Mouse (Mus musculus): Measurements from ENCODE around the gene Sh3pxd2a.
A peak's percentile ranks its signal among the peaks of the same experiment; 100 is the strongest.

The Sh3pxd2a gene

GRCm38 (mm10) chr19:47436236-47436635 lies 28.0 kb downstream of the Sh3pxd2a start:
- no peak for DNase-seq

GRCm38 (mm10) chr19:47434655-47435054 lies 29.5 kb downstream of the Sh3pxd2a start:
- DNase-seq: no peak

GRCm38 (mm10) chr19:47432339-47432738 lies 31.9 kb downstream of the Sh3pxd2a start:
- DNase-seq: peak; percentile 86

- DNase-seq: no peak
Measured at GRCm38 (mm10) chr19:47431189-47431931, 32.8 kb downstream of the Sh3pxd2a start.

GRCm38 (mm10) chr19:47430160-47430559 lies 34.0 kb downstream of the Sh3pxd2a start:
- no peak for DNase-seq

DNA sequence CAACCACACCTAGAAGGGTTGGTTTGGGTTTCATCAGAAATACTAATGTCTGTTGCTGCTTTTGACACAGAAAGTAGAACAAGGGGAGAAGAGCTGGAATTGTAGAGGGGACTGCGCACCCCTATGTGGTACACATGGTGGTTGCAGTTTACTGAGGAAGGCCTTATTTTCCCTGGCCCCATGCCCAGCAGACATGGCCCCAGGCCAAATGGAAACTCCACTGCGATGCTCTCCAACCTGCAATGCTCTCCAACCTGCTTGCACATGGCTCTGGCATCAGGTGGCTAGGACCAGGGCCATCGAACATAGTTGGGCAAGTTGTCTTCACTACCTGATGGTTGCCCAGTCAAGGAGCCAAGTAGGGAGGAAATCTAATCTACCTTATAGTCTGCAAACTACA lies 35.0 kb downstream of the Sh3pxd2a start:
- DNase-seq: peak; percentile 58

DNA sequence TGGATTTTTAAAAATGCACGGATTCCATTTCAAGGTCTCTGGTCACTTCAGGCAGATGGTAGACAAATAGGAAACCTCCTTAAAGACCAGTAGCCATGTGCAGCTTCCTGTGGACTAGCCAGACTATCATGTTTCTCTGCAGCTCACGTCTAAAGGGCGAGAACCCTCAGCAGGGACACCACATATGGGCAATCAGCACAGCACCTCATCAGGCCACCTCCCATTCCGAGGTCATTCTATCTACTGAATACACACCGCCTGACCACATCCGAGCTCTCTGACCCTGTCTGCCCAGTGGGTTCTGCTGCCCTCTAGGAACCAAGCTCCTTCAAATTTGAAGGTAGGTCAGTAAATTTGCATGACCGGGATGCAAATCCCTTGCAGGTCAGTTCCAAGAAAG lies 35.4 kb downstream of the Sh3pxd2a start:
- no peak for DNase-seq

DNA sequence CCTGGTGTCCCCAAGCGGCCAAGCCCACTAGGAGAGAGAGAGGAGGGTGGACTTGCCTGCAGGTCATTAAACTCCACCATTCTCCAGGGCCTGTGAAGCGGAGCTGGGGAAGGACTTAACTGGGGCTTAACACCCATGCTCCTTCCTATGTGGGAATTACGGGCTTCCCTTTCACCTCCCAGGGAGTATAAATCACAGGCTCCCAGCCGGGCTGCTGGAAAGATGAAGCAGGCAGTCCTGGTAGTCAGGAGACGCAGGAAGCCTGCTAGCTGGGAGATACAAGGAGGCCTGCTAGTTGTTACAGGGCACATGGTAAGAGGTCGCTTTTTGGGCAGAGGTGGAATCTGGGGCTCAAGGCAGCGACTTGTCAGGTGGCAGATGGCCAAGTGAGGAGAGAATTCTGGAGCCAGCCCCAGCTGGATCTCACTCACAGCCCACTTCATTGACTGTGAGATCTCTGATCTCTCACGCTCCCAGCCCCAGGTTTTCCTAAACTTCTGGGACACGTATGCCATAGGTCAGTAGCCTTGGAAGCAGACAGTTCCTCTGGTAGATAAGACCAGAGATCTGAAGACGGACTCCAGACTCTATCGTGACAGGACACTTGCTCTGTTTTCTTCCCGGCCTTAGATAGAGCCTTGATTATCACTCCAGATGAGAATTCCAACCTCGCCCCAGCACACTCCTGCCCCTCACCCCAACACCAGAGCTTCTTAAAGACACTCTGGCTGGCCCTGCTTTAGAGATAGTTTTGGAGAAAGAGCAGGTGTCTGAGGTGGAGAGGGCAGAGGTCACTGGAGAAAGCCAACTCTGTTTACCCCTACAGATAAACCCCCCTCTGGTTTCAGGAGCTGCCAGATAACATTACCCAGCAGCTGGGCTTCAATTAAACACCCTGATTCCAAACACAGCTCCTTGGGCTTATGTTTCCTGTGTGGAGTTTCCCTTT lies 36.1 kb downstream of the Sh3pxd2a start:
- DNase-seq: peak; percentile 76

DNA sequence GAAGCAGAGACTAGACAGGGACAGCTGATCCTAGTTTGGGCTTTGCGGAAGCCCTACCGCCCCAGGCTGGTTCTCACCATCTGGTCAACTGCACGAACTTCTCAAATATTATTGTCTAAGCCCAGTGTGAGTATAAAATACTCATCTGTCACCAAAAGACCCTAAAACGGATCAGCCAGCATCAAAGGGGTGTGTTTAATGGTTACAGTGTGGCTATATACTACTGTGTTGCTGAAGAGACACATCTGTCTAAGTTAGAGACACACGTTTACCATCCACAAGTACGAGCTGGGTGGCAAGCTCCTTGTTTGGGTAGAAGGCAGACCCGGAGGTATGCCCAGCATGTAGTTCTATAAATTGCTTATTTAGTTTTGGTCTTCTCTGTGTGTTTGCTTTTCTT lies 40.6 kb downstream of the Sh3pxd2a start:
- no peak for DNase-seq

GRCm38 (mm10) chr19:47421128-47421898 lies 42.9 kb downstream of the Sh3pxd2a start:
- DNase-seq: peak; percentile 69

DNA sequence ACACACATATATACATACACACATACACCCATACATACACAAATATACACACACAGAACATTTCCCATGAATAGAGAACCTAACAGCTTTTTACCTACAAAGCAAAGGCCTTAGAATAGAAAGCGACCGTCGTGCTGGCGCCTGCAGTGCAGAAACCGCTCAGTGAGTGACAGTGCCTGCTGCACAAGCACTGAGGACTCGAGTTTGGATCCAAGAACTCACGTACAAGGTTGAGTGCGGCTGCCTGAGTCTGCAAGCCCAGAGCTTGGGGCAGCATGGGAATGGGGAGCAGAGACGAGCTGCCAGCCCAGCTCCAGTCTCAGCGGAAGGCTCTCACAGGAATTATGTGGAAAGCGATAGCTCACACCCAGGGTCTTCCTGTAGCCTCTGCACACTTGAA lies 43.7 kb downstream of the Sh3pxd2a start:
- DNase-seq: no peak

DNA sequence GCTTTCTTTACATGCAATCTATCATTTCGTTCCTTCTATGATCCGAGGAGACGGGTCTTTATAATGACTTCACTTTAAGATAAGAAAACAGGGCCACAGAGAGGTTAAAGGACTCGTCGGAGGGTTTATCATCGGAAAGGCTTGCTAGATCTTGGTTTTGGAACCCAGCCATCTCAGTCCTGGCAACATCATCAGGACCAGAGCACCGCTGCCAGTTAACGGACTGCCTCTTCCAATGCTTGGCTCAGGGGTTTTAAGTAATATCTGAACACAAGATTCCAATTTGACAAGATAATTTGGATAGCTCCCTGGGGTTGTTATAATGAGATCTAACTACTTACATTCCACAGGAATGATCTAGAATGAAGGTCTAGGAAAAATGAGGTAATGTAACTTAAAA lies 45.0 kb downstream of the Sh3pxd2a start:
- DNase-seq: no peak

- no peak for DNase-seq
Measured at GRCm38 (mm10) chr19:47416161-47416560, 48.0 kb downstream of the Sh3pxd2a start.

DNA sequence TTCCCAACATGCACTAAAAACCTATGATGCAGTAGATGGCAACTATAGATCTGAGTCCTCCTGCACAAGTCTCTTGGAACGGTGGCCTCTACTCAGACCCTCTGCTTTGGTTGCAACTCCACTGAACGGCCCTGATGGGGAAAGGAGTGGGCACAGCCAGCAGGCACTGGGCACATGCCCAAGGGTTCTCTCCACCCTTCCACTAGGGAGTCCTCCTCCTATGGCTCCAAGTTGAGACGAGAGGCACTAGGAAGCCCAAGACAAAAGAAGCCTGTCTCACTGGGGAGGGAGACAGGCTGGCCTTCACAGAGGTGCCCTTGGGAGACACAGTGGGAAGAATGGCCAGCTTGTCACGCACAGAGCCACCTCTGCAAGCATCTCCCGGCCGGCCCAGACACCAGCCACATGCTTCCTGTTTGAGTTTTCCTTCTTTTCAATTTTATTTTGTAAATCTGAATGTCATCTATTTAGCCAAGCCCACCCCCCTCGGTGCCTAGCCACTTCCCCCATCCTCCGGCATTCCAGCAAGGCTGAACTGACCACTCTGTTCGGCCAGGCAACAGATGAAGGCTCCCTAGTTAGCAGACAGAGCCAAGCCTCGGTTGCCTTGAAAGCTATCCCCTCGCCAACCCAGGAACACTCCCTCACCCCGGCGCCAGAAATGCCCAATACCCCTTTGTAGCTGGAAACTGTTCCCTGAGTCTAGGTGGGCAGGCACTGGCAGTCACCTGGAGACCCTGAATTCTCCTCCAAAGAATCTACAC lies 49.9 kb downstream of the Sh3pxd2a start:
- no peak for DNase-seq

DNA sequence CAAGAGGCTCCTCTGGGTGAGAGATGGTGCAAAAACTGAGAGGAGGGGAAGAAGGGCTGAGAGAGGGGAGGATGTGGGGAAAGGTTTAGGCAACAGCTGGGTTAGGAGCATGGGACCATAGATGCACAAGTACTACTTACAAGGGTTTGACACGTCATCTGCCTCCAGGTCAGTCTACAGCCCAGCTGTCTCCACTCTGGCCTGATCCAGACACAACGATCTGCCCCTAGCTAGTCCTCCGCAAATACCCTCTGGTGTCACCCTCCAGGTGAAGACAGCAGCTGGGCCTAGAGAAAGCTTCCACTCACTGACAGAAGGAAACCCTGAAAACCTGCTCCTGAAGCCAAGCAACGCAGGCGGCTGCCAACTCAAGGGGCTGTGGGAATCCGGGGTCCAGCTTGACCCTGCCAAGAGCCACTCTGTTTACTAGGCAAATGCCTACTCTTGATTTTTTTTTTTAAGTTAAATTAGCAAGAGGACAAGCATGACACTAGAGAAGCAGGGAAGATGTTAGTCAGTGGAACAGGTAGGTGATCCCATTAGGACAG lies 50.7 kb downstream of the Sh3pxd2a start:
- DNase-seq: no peak

DNA sequence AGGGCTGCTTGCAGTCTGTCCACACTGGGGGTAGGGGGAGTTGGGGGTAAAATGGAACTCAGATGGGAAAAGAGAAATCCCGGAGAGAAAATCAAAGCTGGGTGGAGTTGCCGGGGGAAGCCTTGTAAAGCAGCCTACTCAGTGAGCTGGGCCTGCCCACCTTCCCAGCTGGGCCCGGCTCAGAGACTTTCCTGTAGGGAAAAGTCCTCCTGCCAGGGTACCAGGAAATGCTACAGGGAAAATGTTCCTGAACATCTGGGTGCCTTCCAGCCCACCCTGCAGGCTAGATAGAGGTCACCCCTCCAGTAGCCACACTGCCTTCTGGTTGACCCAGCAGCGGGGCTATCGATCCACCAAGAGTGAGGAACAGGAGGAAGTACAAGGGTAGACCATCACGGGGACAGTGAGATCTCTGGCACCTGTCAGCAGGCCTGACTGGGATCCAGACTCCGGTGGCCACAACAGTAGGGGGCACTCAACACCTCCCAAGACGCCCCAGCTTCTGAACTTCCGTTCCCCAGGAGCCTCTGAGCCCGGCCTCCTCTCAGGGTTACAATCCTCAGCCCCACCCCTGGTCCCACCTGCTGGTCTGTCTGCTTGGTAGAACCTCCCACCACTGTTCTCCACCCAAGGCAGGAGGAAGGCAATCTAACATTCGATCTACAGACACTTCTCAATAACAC lies 51.5 kb downstream of the Sh3pxd2a start:
- DNase-seq: peak; percentile 19

GRCm38 (mm10) chr19:47410301-47410700 lies 53.9 kb downstream of the Sh3pxd2a start:
- DNase-seq: no peak

DNA sequence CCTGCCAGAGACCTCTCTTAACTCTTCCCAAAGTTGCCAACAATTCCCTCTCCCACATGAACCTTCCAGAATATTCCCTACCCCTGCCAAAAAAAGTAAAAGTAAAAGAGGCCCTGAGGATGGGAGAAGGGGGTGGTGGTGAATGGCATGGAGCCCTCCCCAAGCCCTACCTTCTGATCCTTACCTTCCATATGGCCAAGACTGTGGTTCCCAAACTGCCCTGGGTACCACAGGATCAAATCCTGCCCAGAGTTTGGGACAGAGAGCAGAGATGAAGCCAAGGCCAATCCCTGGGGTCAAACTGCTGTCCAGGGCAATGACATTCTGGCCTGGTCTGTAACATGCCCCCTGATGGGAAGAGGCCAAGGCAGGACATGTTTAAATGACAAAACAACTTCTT lies 55.1 kb downstream of the Sh3pxd2a start:
- DNase-seq: no peak

DNA sequence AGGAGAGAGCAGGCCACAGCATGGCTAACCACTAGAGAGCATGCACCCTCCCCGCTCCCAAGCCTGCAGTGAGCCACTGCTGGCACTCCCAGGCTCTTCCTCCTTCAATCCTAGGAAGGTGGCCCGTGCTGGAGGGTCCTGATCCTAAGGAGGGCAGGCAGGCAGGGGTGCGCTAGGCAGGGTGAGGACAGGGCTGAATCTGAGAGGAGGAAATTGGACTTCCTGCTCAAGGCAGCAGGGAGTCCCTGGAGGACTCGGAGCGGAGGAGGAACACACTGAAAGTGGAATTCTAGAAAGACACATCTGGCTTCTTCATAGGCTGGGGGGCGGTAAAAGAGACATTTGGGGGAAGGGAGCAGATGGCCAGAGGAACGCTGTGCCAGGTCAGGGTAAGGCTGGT lies 55.5 kb downstream of the Sh3pxd2a start:
- no peak for DNase-seq

DNA sequence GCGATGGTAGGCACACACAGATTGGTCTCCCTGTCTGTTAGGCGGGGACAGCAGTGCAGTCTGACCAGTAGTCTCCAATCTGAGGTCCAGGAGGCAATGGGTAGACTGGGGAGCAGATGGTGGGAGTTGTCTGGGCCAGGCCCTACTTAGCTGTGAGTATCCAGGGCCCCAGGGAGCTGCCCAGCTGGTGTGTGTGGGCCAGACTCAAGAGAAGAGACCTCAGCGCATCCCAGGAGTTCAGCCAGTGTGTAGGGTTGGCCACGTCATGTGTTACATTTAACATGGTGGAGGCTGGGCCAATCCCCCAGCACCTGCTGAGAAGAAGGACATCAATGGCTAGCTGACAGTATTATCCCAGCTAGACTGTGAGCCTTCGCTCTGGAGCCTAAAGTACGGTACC lies 56.9 kb downstream of the Sh3pxd2a start:
- no peak for DNase-seq

- peak; percentile 49 for DNase-seq
Measured at GRCm38 (mm10) chr19:47406524-47406923, 57.7 kb downstream of the Sh3pxd2a start.

DNA sequence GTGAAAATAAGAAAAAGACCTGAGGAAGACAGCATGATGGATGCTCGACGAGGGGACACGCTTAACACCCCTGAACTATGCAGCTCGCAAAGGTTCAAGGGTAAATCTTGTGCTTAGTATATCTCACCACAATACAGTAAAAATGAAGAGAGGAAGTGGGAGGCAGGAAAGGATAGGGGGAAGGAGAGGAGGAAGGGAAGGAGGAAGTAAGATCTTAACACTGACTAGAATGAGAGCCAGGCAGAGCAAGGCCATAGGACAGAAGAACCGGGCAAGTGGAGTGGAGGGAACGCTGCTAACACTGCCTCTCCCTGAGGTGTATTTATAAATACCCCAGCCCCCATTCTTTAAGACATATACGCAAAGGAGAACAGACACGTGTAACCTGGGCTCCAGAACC lies 58.7 kb downstream of the Sh3pxd2a start:
- DNase-seq: no peak

Measured in lung, postnatal 10 days (tissue).